Mouse (Mus musculus): ENCODE measurements around the gene Slc6a21. TPM values are rescaled to one million over a fixed set of nuclear protein-coding genes. Genes with fewer than 3 reads are reported as not detected.
"Not testable (repeated sequence)": the region's sequence is repeated elsewhere in the genome, so short reads cannot be mapped to it uniquely, and the experiment has no call there.

Slc6a21 gene
- total RNA-seq, 2 experiments from 2014 or later = 0.23 TPM; not detected in 1

- intact Hi-C loops (cut with DNase I) = no loop called here
- no peak overlapping the region for H3K4me3 ChIP-seq
- no peak for DNase-seq (ENCODE audit: extremely low spot score in 1 of 2, low spot score in 2 of 2)
- TF ChIP-seq CTCF (IDR thresholded peaks at IDR 0.05) = no peak
- peak overlapping the region; percentile 47 for H3K27ac ChIP-seq
Measured at GRCm38 (mm10) chr7:45235656-45236180, 41.6 kb upstream of the Slc6a21 start.

GRCm38 (mm10) chr7:45237747-45238699 lies 39.3 kb upstream of the Slc6a21 start:
- Histone ChIP-seq H3K4me3 (no peak overlapping the region), H3K27ac (no peak overlapping the region)
- intact Hi-C loops (cut with DNase I) = no loop called here
- no peak for DNase-seq (ENCODE audit: extremely low spot score in 1 of 2, low spot score in 2 of 2)
- TF ChIP-seq CTCF (IDR thresholded peaks at IDR 0.05) = no peak

DNA sequence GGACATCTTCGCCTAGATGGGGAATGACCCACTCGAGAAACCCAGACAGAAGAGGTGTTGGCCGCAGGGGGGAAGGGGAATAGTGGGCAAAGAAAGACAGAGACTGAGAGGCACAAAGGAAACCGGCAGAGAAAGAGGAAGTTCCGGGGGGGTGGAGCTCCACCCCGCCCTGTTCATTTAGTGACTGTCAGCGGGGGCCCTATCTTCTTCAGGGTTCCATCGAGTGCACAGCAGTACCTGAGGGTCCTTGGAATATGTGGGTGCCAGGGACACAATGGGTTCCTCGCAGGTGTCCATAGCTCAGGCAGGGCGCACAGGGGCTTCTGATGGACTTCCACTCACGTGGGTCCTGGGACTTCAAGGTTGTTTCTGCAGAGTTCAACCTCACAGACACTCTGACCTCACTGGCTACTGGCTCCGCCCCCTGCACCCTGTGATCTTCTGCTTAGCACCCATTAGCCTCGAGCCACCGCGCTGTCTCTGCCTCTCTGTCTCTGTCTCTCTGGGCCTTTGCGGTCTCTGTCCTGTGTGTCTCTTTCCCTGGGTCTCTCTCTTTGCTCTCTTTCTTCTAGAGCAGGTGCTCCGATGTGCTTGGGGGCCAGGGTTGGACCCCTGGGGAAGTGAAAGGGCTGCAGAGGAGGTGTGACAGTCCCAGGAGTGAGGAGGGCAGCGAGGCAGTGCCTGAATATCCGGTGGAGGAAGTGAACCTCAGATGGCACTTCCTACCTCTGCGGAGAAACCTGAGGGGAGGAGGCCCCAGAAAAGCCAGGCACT lies 38.4 kb upstream of the Slc6a21 start, which contains the start of gene Cd37:
Gene Cd37 (minus strand): TSS at position 393 of the 774 bp plus-strand sequence.
- no peak for DNase-seq (ENCODE audit: extremely low spot score in 1 of 2, low spot score in 2 of 2)
- Histone ChIP-seq H3K27ac (no peak within 1 kb of the TSS), H3K4me3 (no peak within 1 kb of the TSS)
- intact Hi-C loops (cut with DNase I) = no loop called here
- no peak for TF ChIP-seq CTCF (IDR thresholded peaks at IDR 0.05)

- DNase-seq (ENCODE audit: extremely low spot score in 1 of 2, low spot score in 2 of 2) = no peak
- Histone ChIP-seq H3K4me3 (no peak overlapping the region), H3K27ac (no peak overlapping the region)
- TF ChIP-seq CTCF (IDR thresholded peaks at IDR 0.05) = no peak
- intact Hi-C loops (cut with DNase I) = no loop called here
Measured at GRCm38 (mm10) chr7:45240109-45240508, 37.2 kb upstream of the Slc6a21 start.

- TF ChIP-seq CTCF (IDR thresholded peaks at IDR 0.05) = no peak
- intact Hi-C loops (cut with DNase I) = no loop called here
- H3K4me3 ChIP-seq = peak within 1 kb of the TSS; percentile 41
Measured at GRCm38 (mm10) chr7:45240633-45241388, 36.5 kb upstream of the Slc6a21 start, which contains the start of gene Slc6a16. Gene Slc6a16 (plus strand): TSS chr7:45241085.

DNA sequence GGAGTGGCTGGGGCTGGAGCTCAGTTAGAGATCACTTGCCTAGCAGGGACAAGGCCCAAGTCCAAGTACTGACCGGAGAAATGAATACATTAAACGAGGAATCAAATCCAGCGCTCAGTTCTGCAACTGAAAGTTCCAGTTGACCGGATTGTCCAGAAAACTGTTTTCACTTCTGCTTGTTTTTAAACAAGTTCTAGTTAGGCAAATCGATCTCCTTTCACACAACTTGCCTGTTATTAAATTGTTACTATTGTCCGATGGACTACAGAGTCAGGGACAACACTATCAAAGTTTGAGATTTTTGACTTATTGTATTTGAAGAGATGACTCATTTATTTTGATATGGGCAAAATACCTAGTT lies 35.9 kb upstream of the Slc6a21 start:
- Histone ChIP-seq H3K27ac (no peak overlapping the region), H3K4me3 (peak overlapping the region; percentile 41)
- TF ChIP-seq CTCF (IDR thresholded peaks at IDR 0.05) = no peak
- intact Hi-C loops (cut with DNase I) = no loop called here
- DNase-seq (ENCODE audit: extremely low spot score in 1 of 2, low spot score in 2 of 2) = no peak

More at GRCm38 (mm10) chr7:45240633-45241388, 36.5 kb upstream of the Slc6a21 start, which contains the start of gene Slc6a16:
- peak; percentile 49 to 68 for DNase-seq (ENCODE audit: extremely low spot score in 1 of 2, low spot score in 2 of 2)
- H3K27ac ChIP-seq = no peak within 1 kb of the TSS

- intact Hi-C loops (cut with DNase I) = no loop called here
- Histone ChIP-seq H3K4me3 (no peak overlapping the region), H3K27ac (no peak overlapping the region)
- no peak for DNase-seq (ENCODE audit: extremely low spot score in 1 of 2, low spot score in 2 of 2)
- TF ChIP-seq CTCF (IDR thresholded peaks at IDR 0.05) = peak; percentile 14; the same call in 1 of the 2 replicates
Measured at GRCm38 (mm10) chr7:45247666-45248065, 29.6 kb upstream of the Slc6a21 start.

GRCm38 (mm10) chr7:45253806-45254205 lies 23.5 kb upstream of the Slc6a21 start:
- TF ChIP-seq CTCF (IDR thresholded peaks at IDR 0.05) = no peak
- intact Hi-C loops (cut with DNase I) = no loop called here
- Histone ChIP-seq H3K27ac (no peak overlapping the region), H3K4me3 (no peak overlapping the region)
- no peak for DNase-seq (ENCODE audit: extremely low spot score in 1 of 2, low spot score in 2 of 2)

GRCm38 (mm10) chr7:45255822-45256221 lies 21.5 kb upstream of the Slc6a21 start:
- H3K27ac ChIP-seq, H3K4me3 ChIP-seq: not testable (repeated sequence)
- peak in 1 of 2 experiments; percentile 24 for DNase-seq (ENCODE audit: extremely low spot score in 1 of 2, low spot score in 2 of 2)
- intact Hi-C loops (cut with DNase I) = loop anchor here (2.0 kb wide), 1 partner anchor 87 kb away; no protein-coding TSS in a partner anchor

- TF ChIP-seq CTCF (IDR thresholded peaks at IDR 0.05) = no peak
- DNase-seq (ENCODE audit: extremely low spot score in 1 of 2, low spot score in 2 of 2) = peak; percentile 44 to 52
- Histone ChIP-seq H3K4me3 (no peak overlapping the region), H3K27ac (peak overlapping the region; percentile 60)
- intact Hi-C loops (cut with DNase I) = loop anchor here (2.0 kb wide), 1 partner anchor 88 kb away; no protein-coding TSS in a partner anchor
Measured at GRCm38 (mm10) chr7:45257063-45257840, 20.1 kb upstream of the Slc6a21 start.

All from left cerebral cortex, adult 2 months (tissue).